Comparison of ENCODE assay signal across 21 mouse cellular contexts in the genomic region with DNA sequence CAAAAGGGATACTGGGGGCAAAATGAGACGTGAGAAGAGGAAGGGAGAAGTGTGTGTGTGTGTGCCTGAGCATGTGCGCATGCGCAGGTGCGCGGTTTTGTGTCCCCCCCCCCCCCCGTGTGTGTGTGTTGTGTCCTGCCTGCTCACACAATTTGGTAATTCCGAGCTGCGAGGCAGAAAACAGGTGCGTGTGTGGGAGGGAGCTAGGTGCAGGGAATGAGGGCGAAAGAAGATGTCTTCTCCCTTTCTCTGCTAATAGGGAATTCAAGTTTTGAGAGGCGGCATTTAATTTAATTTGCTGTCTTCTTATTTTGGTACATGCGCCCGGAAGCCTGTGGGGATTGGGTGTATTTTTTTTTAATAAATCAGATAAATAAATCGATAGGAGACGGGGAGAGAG.
A peak's percentile ranks its signal among the peaks of the same experiment; 100 is the strongest.
DNase-seq lines count a peak whose midpoint lies in the region; TF ChIP-seq lines count a peak whose summit lies in the region.
"Had no signal": no experiment of that assay in that cellular context is flagged by ENCODE, and none has a peak within 500 bp of the region (broad histone marks: within the 10 kb centered on the region; RNA-seq: fewer than 3 reads in every experiment).

No protein-coding gene starts in this region.

- no peaks in the 10 kb centered on the region for H3K36me3 ChIP-seq in CH12.LX (replicated peaks in 1 of 2; ENCODE audit: control insufficient read depth in 1 of 2, insufficient read depth in 1 of 2, low read length in 1 of 2)
- no peaks in the 10 kb centered on the region for H3K36me3 ChIP-seq in E14TG2a.4 (ENCODE audit: insufficient read depth, low read length)
- H3K36me3 ChIP-seq: embryonic facial prominence, embryonic 10.5 days; embryonic facial prominence, embryonic 12.5 days; forebrain, embryonic 15.5 days; G1E had no signal

- no peak for TF ChIP-seq RAD21 in CH12.LX (IDR thresholded peaks at IDR 0.05; ENCODE audit: low read depth, low read length)

- H3K4me2 ChIP-seq in CH12.LX (ENCODE audit: insufficient read depth, low read depth, poor library complexity, severe bottlenecking): no peak overlapping the region
- H3K4me2 ChIP-seq: embryonic facial prominence, embryonic 12.5 days; forebrain, embryonic 13.5 days; forebrain, embryonic 15.5 days had no signal

- no peaks in the 10 kb centered on the region for H3K79me2 ChIP-seq in CH12.LX (replicated peaks; ENCODE audit: control insufficient read depth, extremely low read depth, insufficient read depth, poor library complexity, severe bottlenecking)

- TF ChIP-seq EP300 in CH12.LX (IDR thresholded peaks at IDR 0.05; ENCODE audit: low read length): no peak

- dilution Hi-C loops in CH12.LX (cut with MboI; ENCODE audit: extremely low pct_ligation_motif_present, extremely low pct_unique_long_range_greater_than_20kb, low sequenced_read_pairs): no loop called here

- no peak overlapping the region for H3K9ac ChIP-seq in CH12.LX (ENCODE audit: insufficient read depth, low read depth)
- H3K9ac ChIP-seq: embryonic facial prominence, embryonic 12.5 days; forebrain, embryonic 13.5 days; forebrain, embryonic 15.5 days; forebrain, postnatal 0 days had no signal

- no peaks in the 10 kb centered on the region for H3K4me1 ChIP-seq in CH12.LX (ENCODE audit: control insufficient read depth in 1 of 2, insufficient read depth in 2 of 2)
- H3K4me1 ChIP-seq in E14TG2a.4 (replicated peaks; ENCODE audit: low read depth, low read length): peaks cover 84% of the 10 kb centered on the region

- in situ Hi-C loops in CH12.LX (cut with MboI; ENCODE audit: low pct_ligation_motif_present, low pct_unique_long_range_greater_than_20kb, low sequenced_read_pairs): no loop called here

- no peak for TF ChIP-seq POLR2A in CH12.LX (IDR thresholded peaks at IDR 0.05; ENCODE audit: low read depth, low read length)

- no peak overlapping the region for H3K4me3 ChIP-seq in CH12.LX (replicated peaks in 1 of 3; ENCODE audit: low read depth in 2 of 3, low read length in 2 of 3, poor library complexity in 1 of 3)
- peak overlapping the region; percentile 45 for H3K4me3 ChIP-seq in E14TG2a.4 (replicated peaks; ENCODE audit: low read length)
- H3K4me3 ChIP-seq: embryonic facial prominence, embryonic 10.5 days; embryonic facial prominence, embryonic 12.5 days; forebrain, embryonic 13.5 days; forebrain, embryonic 15.5 days had no signal

- TF ChIP-seq CTCF in CH12.LX (conservative IDR thresholded peaks at IDR 0.05 in 1 of 2, IDR thresholded peaks at IDR 0.05 in 1 of 2; ENCODE audit: low read depth in 2 of 2, low read length in 2 of 2) (no peak), E14TG2a.4 (conservative IDR thresholded peaks at IDR 0.05; ENCODE audit: low read length) (no peak)

- no peak overlapping the region for H3K27ac ChIP-seq in CH12.LX (ENCODE audit: insufficient read depth, low read depth)
- H3K27ac ChIP-seq: embryonic facial prominence, embryonic 10.5 days; embryonic facial prominence, embryonic 12.5 days; forebrain, embryonic 13.5 days; forebrain, embryonic 15.5 days had no signal

- H3K9me3 ChIP-seq in CH12.LX (replicated peaks; ENCODE audit: low read length) (peaks cover 84% of the 10 kb centered on the region), E14TG2a.4 (ENCODE audit: low read length) (peaks cover 4% of the 10 kb centered on the region)
- H3K9me3 ChIP-seq: forebrain, embryonic 13.5 days; forebrain, embryonic 15.5 days had no signal

- no peaks in the 10 kb centered on the region for H3K27me3 ChIP-seq in CH12.LX (replicated peaks)
- peaks cover 35% of the 10 kb centered on the region for H3K27me3 ChIP-seq in E14TG2a.4 (ENCODE audit: insufficient read depth, low read length)
- H3K27me3 ChIP-seq: forebrain, embryonic 15.5 days had no signal

- DNase-seq in right cerebral cortex, adult 2 months (ENCODE audit: low spot score in 2 of 2): peak; percentile 50 to 53
- no peak for DNase-seq in right cerebral cortex, postnatal 14 days
- DNase-seq in CH12.LX (ENCODE audit: extremely low read depth): no peak
- DNase-seq in brain, adult 2 months (ENCODE audit: low read depth, low spot score): peak; percentile 67
- no peak for DNase-seq in lung, postnatal 10 days
- DNase-seq in lung, postnatal 36 days: no peak
- DNase-seq: adrenal gland, adult 8-10 months; adrenal gland, postnatal 14 days; adrenal gland, postnatal 36 days; cerebellum, adult 11 months; cerebellum, adult 18-20 months; cerebellum, adult 8-10 months; cerebellum, postnatal 10 days; cerebellum, postnatal 25 days; forebrain, postnatal 0 days had no signal

TF ChIP-seq in CH12.LX, 34 proteins besides CTCF, POLR2A, EP300 and RAD21:
- TF ChIP-seq UBTF (IDR thresholded peaks at IDR 0.05; ENCODE audit: low read depth, low read length) (no peak), PAX5 (IDR thresholded peaks at IDR 0.05; ENCODE audit: low read length) (no peak), ELF1 (IDR thresholded peaks at IDR 0.05; ENCODE audit: low read depth, low read length) (no peak), TCF12 (IDR thresholded peaks at IDR 0.05; ENCODE audit: low read depth, low read length) (no peak), JUND (conservative IDR thresholded peaks at IDR 0.05; ENCODE audit: low read depth, low read length) (no peak), TBP (conservative IDR thresholded peaks at IDR 0.05; ENCODE audit: low read depth, low read length) (no peak), NRF1 (IDR thresholded peaks at IDR 0.05; ENCODE audit: low read depth, low read length) (peak; percentile 39; the same call in 1 of the 2 replicates)

Comparison
In these comparisons a context has a peak if more than half of its experiments do, and no peak if none do; other contexts are left out.
1. DNase-seq: peak in right cerebral cortex, adult 2 months (2 of 2) and brain, adult 2 months (single experiment); none in right cerebral cortex, postnatal 14 days (single experiment), CH12.LX (single experiment), lung, postnatal 10 days (single experiment) and lung, postnatal 36 days (single experiment).